Mouse (Mus musculus) G1E (cell line): ENCODE results near the gene Zbed4. TPM values are rescaled to one million over a fixed set of nuclear protein-coding genes. Genes with fewer than 3 reads are reported as not detected.
"Not testable (repeated sequence)": the region's sequence is repeated elsewhere in the genome, so short reads cannot be mapped to it uniquely, and the experiment has no call there.

ENCODE experiments used
- ATAC-seq: 2 replicates; pipeline ENCODE4 v1.8.0; 2016; ENCODE audit warnings: mild to moderate bottlenecking; ENCODE audit not compliant: insufficient number of reproducible peaks, poor library complexity, low FRiP score, severe bottlenecking; ENCODE audit errors: extremely low read depth
- DNase-seq: peaks from one replicate; pipeline ENCODE4 v3.0.0; 2012; ENCODE audit warnings: low spot score
- H3K27me3 ChIP-seq: 2 replicates; pipeline ENCODE4 v1.6.1; 2012; ENCODE audit warnings: mild to moderate bottlenecking, low read length, inconsistent platforms; ENCODE audit not compliant: insufficient read depth
- H3K36me3 ChIP-seq: replicated peaks from 2 replicates; pipeline ENCODE3; 2012; ENCODE audit warnings: mild to moderate bottlenecking, inconsistent platforms
- H3K4me1 ChIP-seq: 2 replicates; pipeline ENCODE4 v1.6.1; 2012; ENCODE audit warnings: low read depth, low read length, inconsistent platforms, mixed read lengths; ENCODE audit not compliant: insufficient read depth
- H3K4me3 ChIP-seq: 2 replicates; pipeline ENCODE4 v1.5.1; 2012; ENCODE audit warnings: low read depth, mild to moderate bottlenecking, inconsistent platforms, low read length, moderate library complexity, mixed read lengths
- H3K9me3 ChIP-seq: replicated peaks from 2 replicates; pipeline ENCODE4 v1.6.1; 2012; ENCODE audit warnings: inconsistent platforms
- CTCF ChIP-seq: IDR thresholded peaks from 2 replicates; pipeline ENCODE4 v1.5.1; 2012; ENCODE audit warnings: low read depth, low read length, inconsistent platforms, mixed read lengths
- GATA1 ChIP-seq: IDR thresholded peaks from 2 replicates; pipeline ENCODE4 v1.6.1; 2012; ENCODE audit warnings: borderline replicate concordance, low read length, inconsistent platforms, mixed read lengths
- GATA2 ChIP-seq: IDR thresholded peaks from 2 replicates; pipeline ENCODE4 v1.6.1; 2012; ENCODE audit warnings: low read depth, low read length, inconsistent platforms, borderline replicate concordance
- POLR2AphosphoS5 ChIP-seq: IDR thresholded peaks from 2 replicates; pipeline ENCODE4 v1.6.1; 2012; ENCODE audit warnings: low read depth, low read length, inconsistent platforms; ENCODE audit not compliant: insufficient replicate concordance
- TAL1 ChIP-seq: conservative IDR thresholded peaks from 2 replicates; pipeline ENCODE4 v1.6.1; 2012; ENCODE audit warnings: low read depth, low read length, inconsistent platforms, mixed read lengths
- polyA plus RNA-seq: library from polyadenylated mRNA; stranded (reverse); fragments of >175 nt; gene quantifications from 2 replicates; pipeline ENCODE4 v1.2.3, GENCODE M21; 2012
- total RNA-seq, 2 experiments: library from RNA; stranded (forward) in 1 of 2; stranded (reverse) in 1 of 2; fragments of 200-1000 nt in 1 of 2; fragments of >200 nt in 1 of 2; fragmentation: Nextera tagmentation in 1 of 2; gene quantifications; 2 replicates each; pipeline ENCODE4 v1.2.3; 2014 to 2017

Gene Zbed4
- total and polyA plus RNA-seq, 3 experiments, result 11.0 to 40.8 (median 37.2) TPM

- DNase-seq (no peak), ATAC-seq (no peak)
- Histone ChIP-seq H3K27me3 (no peaks in the 10 kb centered on the region), H3K36me3 (peaks cover 90% of the 10 kb centered on the region), H3K9me3 (no peaks in the 10 kb centered on the region), H3K4me3 (no peak overlapping the region), H3K4me1 (peaks cover 10% of the 10 kb centered on the region)
- TF ChIP-seq POLR2AphosphoS5, result no peak
- TF ChIP-seq TAL1, result no peak
- TF ChIP-seq GATA2, result no peak
- no peak for TF ChIP-seq CTCF
- no peak for TF ChIP-seq GATA1
Observed at GRCm38 (mm10) chr15:88808121-88808520, 56.7 kb downstream of the Zbed4 start.

GRCm38 (mm10) chr15:88810369-88810768, 58.9 kb downstream of the Zbed4 start:
- H3K27me3 ChIP-seq, result no peaks in the 10 kb centered on the region
- ATAC-seq (no peak), DNase-seq (no peak)
- no peak overlapping the region for H3K4me3 ChIP-seq
- peaks cover 13% of the 10 kb centered on the region for H3K4me1 ChIP-seq
- peaks cover 94% of the 10 kb centered on the region for H3K36me3 ChIP-seq
- no peaks in the 10 kb centered on the region for H3K9me3 ChIP-seq
- TF ChIP-seq GATA1, result no peak
- TF ChIP-seq GATA2, result no peak
- no peak for TF ChIP-seq TAL1
- no peak for TF ChIP-seq CTCF
- no peak for TF ChIP-seq POLR2AphosphoS5

GRCm38 (mm10) chr15:88813262-88813661, 61.8 kb downstream of the Zbed4 start:
- no peak for ATAC-seq
- no peak for DNase-seq
- TF ChIP-seq POLR2AphosphoS5 (no peak), TAL1 (no peak), GATA2 (no peak), GATA1 (no peak), CTCF (no peak)
- no peak overlapping the region for H3K4me3 ChIP-seq
- no peaks in the 10 kb centered on the region for H3K27me3 ChIP-seq
- no peaks in the 10 kb centered on the region for H3K9me3 ChIP-seq
- peaks cover 22% of the 10 kb centered on the region for H3K4me1 ChIP-seq
- peaks cover 91% of the 10 kb centered on the region for H3K36me3 ChIP-seq

GRCm38 (mm10) chr15:88813873-88814272, 62.4 kb downstream of the Zbed4 start:
- H3K36me3 ChIP-seq, result peaks cover 85% of the 10 kb centered on the region
- not testable (repeated sequence) for H3K9me3 ChIP-seq, ATAC-seq, DNase-seq, H3K4me3 ChIP-seq, H3K27me3 ChIP-seq
- peaks cover 28% of the 10 kb centered on the region for H3K4me1 ChIP-seq

- DNase-seq (no peak), ATAC-seq (no peak)
- H3K4me3 ChIP-seq, result no peak overlapping the region
Observed at GRCm38 (mm10) chr15:88814411-88815047, 63.1 kb downstream of the Zbed4 start.

GRCm38 (mm10) chr15:88815196-88815700, 63.8 kb downstream of the Zbed4 start:
- H3K36me3 ChIP-seq, result peaks cover 71% of the 10 kb centered on the region
- peaks cover 34% of the 10 kb centered on the region for H3K4me1 ChIP-seq
- TF ChIP-seq POLR2AphosphoS5 (no peak), GATA2 (no peak), TAL1 (no peak), GATA1 (no peak), CTCF (no peak)
- H3K27me3 ChIP-seq, result no peaks in the 10 kb centered on the region
- no peak overlapping the region for H3K4me3 ChIP-seq
- ATAC-seq, result no peak
- no peak for DNase-seq
- no peaks in the 10 kb centered on the region for H3K9me3 ChIP-seq

More at GRCm38 (mm10) chr15:88814411-88815047, 63.1 kb downstream of the Zbed4 start:
- Histone ChIP-seq H3K9me3 (no peaks in the 10 kb centered on the region), H3K27me3 (no peaks in the 10 kb centered on the region), H3K36me3 (peaks cover 78% of the 10 kb centered on the region), H3K4me1 (peaks cover 28% of the 10 kb centered on the region)
- no peak for TF ChIP-seq GATA2
- no peak for TF ChIP-seq POLR2AphosphoS5
- no peak for TF ChIP-seq TAL1
- no peak for TF ChIP-seq CTCF
- no peak for TF ChIP-seq GATA1
